Mouse (Mus musculus): Measurements from ENCODE around the gene Gpr31b. TPM values are rescaled to one million over a fixed set of nuclear protein-coding genes. Genes with fewer than 3 reads are reported as not detected.
"Not testable (repeated sequence)": the region's sequence is repeated elsewhere in the genome, so short reads cannot be mapped to it uniquely, and the experiment has no call there.

Gene Gpr31b
- total RNA-seq (2021), result not detected

DNA sequence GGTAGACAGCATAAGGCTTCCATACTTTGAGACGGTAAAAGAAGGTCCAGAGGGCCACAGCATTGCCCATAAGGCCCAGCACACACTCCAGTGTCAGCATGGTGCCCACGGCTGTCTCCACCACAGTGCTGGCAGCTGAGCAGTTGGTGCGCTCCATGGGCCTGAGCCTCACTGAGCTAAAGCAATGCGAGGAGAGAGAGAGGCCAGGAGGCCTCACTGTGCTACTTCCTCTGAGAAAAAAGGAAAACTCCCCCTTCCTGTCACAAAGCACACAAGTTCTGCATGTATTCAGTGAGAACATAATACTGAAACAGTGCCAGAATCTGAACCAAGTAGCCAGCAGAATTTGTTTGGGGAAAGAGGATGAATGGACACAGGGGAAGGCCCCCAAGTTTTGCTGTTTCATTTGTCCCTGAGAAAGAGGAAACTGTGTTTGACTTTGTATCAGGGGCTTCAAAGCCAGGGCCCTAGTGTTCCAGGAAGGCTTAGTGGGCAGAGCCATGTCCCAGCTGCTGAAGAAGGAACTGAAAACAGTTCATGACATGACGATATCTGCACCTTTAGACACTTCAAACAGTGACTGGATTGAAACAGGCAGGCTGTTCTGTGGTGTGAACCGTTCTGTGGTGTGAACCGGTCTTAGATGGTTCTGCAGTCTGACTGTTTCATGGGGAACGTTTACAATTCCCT lies at the start of gene Gpr31b:
Gpr31b (minus strand) TSS at position 173 of the 690 bp plus-strand sequence.
- DNase-seq (ENCODE audit: low spot score in 2 of 2), result not testable (repeated sequence)

DNA sequence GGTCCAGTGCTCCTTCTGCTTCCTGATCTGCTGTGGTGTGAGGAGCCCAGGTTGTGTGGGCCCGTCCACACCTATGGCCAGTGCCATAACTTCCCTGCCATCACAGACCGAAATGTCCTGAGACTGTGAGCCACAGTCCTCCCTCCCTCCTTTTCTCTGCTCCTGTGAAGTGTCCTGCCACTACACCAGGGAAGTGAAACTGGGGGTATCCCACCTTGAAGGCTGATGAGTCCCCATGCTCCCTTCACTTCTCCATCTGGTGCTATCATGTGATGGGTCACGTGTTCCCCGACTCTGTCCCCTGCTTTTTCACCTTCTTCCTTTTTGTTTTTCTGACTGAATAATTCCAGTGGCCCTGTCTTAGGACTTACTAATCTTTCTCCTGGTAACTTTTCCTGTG lies 40.9 kb upstream of the Gpr31b start:
- intact Hi-C loops (cut with DNase I); DNase-seq (ENCODE audit: low spot score in 2 of 2): not testable (repeated sequence)

More for the DNA sequence above, at the start of gene Gpr31b:
- intact Hi-C loops (cut with DNase I), result not testable (repeated sequence)

DNA sequence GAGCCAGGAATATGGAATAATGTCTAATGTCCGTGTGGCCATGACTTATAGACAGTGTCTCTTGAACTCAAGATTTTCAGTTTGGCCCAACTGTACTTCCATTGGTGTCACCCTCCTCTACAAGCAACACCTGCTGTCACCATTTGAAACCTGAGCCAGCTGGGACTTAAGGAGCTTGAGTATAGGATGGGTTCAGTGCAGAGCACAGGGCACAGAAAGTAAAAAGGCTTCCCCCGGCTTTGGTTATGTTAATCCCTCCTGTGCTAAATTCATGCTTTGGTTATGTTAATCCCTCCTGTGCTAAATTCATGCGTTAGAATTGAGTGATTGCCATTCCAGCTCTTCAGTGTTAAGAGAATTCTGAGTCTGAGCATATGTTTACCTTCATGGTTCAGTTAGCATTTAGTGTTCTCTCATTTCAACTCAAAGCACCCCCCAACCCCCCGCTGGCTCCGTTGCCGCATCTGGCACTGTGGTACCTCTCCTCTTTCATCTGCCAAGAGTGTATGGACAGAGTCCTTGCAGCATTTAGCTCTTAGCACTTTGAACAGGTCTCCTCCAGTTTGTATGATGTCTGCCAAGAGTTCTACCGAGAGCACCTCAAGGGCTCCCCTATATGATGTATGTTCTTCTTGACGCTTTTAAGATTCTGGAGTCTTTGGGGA lies 40.1 kb upstream of the Gpr31b start:
- DNase-seq (ENCODE audit: low spot score in 2 of 2); intact Hi-C loops (cut with DNase I): not testable (repeated sequence)

DNA sequence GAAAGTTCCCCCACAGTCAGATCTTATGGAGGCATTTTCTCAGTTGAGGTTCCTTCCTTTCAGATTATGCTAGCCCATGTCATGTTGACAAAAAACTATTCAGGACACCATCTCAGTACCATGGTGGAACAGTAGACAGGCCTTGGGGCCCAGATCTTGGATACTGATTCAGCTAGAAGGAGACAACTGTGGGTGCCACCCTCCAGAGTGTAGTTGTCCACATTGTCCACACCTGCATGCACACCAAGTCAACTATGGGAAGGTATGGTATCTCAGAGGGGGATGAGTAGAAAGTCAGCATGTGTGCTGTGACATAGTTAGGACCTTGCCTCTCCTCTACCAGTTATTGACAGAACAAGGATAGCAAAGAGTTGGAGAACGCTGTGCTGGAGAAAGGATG lies 39.4 kb upstream of the Gpr31b start:
- intact Hi-C loops (cut with DNase I), result not testable (repeated sequence)

DNA sequence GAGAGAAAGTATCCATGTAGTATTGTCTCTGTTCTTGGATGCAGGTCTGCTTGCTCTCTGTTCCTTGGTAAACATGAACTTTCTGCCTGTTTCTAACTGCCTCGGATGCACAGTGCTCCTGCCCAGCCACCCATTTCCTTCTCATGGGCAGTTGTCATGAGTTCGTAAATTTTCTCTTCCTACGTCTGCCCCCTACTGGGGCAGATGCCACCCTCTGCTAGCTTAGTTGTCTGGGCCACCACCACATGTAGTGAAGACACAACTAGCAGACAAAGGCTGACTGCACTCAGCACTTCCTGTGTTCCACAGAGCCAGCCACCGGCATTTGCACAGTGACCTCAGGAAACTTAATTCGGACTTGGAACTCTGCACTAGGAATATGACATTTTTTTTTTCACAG lies 17.1 kb upstream of the Gpr31b start:
- DNase-seq (ENCODE audit: low spot score in 2 of 2); intact Hi-C loops (cut with DNase I): not testable (repeated sequence)

More for the DNA sequence above, 39.4 kb upstream of the Gpr31b start:
- not testable (repeated sequence) for DNase-seq (ENCODE audit: low spot score in 2 of 2)

DNA sequence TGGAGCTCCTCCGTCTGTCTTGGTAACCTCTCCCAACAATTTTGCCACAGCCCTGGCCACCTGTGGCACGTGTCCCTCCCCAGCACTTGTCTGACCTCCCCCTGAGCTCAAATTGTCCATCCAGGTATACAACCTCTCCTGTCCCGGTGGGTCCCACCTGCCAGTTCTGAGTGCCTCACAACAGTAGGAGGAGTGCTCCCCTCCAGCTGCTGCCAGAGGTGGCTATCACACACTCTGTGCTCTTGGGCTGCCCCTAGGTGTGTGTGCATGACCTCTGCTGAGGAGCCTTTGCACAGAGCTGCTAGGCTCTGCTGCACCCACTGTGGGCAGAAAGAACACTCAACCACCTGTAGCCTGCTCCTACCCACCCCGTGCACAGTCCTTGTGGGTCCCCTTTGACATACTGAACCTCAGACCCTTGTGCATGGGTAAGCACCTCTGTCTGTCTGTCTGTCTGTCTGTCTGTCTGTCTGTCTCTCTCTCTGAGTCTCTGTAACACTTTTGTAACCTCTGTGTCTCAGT lies 15.8 kb upstream of the Gpr31b start:
- intact Hi-C loops (cut with DNase I); DNase-seq (ENCODE audit: low spot score in 2 of 2): not testable (repeated sequence)

DNA sequence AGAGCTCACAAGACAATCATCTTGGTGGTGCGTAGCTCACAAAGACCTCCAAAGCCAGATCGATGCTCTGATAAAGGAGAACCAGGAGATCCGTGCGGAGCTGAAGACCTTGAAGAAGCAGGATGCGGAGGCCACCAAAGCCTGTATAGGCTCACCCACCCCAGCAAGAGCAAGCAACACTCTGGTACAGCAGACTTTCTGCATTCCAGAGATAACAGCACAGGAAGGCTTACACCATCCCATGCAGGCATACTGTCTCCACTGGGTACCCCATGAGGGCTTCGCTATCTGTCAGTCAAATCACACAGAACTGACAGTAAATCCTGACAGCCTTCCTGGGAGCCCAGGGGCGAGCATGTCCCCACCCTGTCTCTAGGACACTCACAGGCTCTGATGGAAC lies 10.8 kb upstream of the Gpr31b start:
- intact Hi-C loops (cut with DNase I), result not testable (repeated sequence)

DNA sequence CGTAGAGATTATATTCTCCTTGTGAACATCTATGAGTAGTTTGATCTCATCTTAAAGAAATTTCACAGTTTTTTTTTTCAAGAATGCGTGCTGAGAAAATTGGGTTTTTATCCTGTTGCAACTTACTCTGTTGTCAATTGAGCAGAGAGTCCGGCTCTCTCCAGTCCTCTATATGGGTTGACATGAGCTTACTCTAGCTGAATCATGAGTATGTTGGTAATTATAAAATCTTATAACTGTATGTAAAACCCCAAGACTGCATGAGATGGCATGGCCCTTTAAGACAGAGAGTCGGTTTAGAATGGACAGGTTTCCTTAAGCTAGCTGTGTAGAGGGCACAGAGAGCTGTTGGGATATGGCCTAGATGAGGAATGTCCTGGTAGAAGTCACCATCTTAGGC lies 8.7 kb upstream of the Gpr31b start, which contains the start of gene Tcp10b:
Tcp10b (plus strand) TSS at position 301 of the 400 bp plus-strand sequence.
- DNase-seq (ENCODE audit: low spot score in 2 of 2), result not testable (repeated sequence)

More for the DNA sequence above, 10.8 kb upstream of the Gpr31b start:
- not testable (repeated sequence) for DNase-seq (ENCODE audit: low spot score in 2 of 2)

DNA sequence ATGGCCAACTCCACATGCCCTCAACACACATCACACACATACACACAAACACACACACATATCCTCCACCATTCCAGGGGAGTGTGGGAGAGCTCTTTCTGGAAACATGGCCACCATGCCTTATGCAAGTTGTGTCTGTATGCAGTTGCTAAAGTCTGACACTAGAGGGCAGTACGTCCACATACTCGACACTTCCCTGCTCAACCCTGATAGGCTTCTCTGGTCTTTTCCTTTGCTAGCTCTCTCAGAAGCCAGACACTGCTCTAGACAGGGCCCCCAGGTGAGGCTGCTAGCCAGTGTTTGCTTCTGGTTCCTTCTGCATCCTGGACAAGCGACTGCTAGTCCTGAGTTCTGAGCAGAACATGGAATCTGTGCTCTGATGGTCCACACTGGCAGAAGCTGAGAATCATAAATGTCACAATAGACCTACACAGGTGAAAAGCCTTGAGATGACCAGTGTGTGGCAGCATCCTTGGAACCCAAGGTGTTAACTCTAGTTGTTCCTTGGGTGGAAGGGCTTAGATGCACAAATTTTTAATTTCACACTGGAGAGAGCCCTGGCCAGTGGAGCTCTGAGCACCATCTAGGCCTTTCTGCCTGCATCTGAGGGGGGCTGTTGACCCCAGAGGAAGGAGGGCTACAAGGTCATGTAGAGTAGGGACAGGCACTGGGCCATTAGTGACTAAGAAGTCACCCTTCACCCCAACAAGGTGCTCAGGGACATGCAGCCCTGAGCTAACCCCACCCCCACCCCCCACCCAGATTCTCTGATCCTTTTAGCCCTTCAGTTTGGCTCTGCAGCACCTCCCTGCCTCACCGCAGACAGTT lies 8.0 kb downstream of the Gpr31b start:
- intact Hi-C loops (cut with DNase I), result not testable (repeated sequence)
- DNase-seq (ENCODE audit: low spot score in 2 of 2), result peak; percentile 42 to 57

More for the DNA sequence above, 8.7 kb upstream of the Gpr31b start, which contains the start of gene Tcp10b:
- intact Hi-C loops (cut with DNase I), result not testable (repeated sequence)

DNA sequence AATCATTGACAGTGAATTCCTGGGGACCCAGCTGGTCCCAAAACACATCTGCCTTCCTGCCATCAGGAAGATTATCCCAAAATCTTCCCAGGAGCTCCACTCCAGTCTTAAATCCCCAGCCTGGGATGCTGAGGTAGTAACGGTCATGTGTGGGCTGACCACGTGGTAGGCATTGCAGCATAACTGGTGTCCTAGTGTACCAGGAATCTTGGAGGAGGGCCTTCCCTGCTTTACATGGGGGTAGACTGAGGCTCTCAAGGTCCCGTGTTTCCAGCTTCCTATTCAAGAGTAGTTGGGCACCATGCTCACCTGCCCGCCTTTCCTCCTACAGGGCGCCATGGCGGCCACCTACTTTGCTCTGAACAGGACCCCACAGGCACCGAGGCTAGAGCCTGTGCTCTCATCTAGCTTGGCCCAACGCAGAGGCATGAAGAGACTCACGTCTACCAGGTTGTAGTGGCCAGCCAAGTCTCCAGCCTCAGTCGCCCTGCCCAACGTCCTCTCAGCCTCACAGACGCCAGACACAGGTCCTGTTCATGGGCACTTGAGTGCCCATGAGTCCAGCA lies 15.4 kb downstream of the Gpr31b start:
- intact Hi-C loops (cut with DNase I); DNase-seq (ENCODE audit: low spot score in 2 of 2): not testable (repeated sequence)

DNA sequence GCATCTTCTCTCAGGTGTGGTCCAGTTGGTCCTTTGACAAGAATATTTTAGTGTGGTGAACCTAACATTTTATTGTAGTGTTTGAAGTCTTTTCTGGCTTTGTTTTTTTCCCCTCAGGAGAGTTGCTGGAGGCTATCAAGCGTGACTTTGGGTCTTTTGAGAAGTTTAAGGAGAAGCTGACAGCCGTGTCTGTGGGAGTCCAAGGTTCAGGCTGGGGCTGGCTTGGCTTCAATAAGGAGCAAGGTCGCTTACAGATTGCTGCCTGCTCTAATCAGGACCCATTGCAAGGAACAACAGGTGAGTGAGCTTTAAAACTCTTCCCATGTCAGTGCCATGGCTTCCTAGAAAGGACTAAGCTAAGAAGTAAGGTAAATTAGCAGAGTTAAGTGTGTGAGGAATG lies 38.8 kb downstream of the Gpr31b start:
- no peak for DNase-seq (ENCODE audit: low spot score in 2 of 2)
- intact Hi-C loops (cut with DNase I), result no loop called here

DNA sequence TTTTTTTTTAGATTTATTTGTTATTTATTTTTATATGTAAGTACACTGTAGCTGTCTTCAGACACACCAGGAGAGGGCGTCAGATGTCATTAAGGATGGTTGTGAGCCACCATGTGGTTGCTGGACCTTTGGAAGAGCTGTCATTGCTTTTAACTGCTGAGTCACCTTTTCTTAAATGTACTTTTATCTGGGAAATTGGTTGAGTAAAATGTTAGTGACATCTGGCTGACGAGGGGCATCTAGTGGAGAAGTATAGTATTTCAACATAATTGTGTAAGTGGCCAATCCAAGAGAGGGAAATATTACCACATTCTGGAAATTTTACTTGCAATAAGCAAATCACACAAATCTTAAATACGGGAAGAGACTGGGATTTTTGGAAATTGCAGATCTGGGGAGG lies 42.2 kb downstream of the Gpr31b start:
- no peak for DNase-seq (ENCODE audit: low spot score in 2 of 2)
- intact Hi-C loops (cut with DNase I), result no loop called here

DNA sequence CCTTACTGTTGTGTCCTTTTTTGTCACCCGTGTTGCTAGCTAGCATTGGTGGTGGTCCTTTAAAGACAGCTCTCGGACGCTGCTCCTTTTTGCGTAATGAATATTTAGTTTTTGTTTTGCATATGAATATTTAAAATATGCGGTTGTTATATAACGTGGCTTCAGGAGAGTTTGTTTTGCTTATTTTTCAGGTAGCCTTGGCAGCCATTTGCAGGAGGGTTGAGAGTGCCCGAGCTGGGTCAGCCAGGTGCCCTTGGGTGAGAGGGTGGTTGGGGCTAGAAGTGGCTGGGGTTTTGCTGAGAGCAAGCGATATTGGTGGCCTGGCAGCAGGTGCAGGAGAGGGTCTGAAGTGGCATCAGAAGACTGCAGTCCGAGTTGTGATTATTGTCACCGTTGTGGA lies 43.6 kb downstream of the Gpr31b start:
- intact Hi-C loops (cut with DNase I), result no loop called here
- no peak for DNase-seq (ENCODE audit: low spot score in 2 of 2)

DNA sequence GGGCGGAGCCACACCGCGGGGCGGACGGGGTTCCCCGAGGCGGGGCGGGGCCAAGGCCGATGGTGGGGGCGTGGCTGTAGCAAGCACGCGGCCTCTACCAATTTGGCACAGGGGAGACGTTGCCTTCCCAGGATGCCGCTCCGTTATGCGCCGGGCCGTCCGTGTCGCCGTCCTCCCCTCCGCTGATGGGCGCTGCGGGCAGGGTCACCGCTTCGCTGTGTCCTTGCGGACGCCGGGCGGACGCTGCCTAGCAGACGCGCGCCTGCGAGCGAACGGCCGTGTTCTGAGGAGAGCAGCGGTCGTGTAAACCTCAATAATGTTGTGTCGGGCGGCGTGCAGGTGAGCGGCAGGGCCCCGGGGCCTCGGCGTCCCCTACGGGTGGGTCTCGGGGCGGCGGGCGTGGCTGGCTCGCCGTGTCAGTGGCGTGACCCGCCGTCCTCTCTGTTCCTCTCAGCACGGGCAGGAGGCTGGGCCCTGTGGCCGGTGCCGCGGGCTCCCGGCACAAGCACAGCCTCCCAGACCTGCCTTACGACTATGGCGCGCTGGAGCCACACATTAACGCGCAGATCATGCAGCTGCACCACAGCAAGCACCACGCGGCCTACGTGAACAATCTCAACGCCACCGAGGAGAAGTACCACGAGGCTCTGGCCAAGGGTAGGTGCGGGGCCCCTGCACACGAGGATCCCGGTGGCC lies 44.2 kb downstream of the Gpr31b start:
- intact Hi-C loops (cut with DNase I), result no loop called here
- DNase-seq (ENCODE audit: low spot score in 2 of 2), result peak; percentile 98

DNA sequence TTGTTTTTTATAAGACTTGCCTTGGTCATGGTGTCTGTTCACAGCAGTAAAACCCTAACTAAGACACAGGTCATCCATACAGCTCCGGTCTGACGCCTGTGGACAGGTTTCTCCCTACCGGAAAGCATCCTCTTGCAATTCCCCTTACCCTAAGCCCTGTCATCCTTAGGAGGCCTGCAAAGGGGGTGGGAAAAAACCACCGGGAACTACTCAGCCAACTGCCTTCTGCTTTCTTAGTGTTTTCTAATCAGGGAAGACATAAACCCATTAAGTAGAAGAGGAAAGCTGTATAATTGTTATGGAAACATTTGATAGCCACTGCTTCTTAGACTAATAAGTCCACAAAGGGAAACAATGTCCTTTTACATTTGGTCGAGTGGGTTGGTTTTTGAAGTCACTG lies 45.1 kb downstream of the Gpr31b start:
- DNase-seq (ENCODE audit: low spot score in 2 of 2), result no peak
- intact Hi-C loops (cut with DNase I), result no loop called here

DNA sequence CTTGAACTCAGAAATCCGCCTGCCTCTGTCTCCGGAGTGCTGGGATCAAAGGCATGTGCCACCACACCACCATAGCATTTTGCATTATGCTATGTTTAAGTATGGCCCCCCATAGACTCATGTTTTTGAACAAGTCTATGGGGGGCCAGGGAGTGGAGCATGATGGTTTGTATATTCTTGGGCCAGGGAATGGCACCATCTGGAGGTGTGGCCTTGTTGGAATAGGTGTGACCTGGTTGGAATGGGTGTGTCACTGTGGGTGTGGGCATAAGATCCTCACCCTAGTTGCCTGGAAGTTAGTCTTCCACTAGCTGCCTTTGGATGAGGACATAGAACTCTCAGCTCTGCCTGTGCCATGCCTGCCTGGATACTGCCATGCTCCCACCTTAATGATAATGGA lies 45.5 kb downstream of the Gpr31b start, which contains the start of gene Sod2:
Sod2 (plus strand) TSS at position 301 of the 400 bp plus-strand sequence.
- intact Hi-C loops (cut with DNase I); DNase-seq (ENCODE audit: low spot score in 2 of 2): not testable (repeated sequence)

DNA sequence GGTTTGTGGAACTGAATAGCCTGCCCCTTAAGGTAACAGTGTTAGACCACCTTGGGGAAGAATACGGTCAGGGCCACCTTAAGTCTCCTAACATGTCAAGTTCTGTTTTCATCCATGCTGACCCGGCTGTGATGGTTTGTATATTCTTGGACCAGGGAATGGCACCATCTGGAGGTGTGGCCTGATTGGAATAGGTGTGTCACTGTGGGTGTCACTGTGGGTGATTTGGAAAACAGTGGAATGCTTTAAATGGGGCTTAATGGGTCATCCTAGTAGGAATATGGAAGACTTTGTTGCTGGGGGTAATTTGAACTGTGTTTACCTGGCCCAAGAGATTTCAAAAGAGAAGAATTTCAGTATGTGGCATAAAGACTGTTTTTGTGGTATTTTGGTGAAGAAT lies 47.7 kb downstream of the Gpr31b start:
- DNase-seq (ENCODE audit: low spot score in 2 of 2); intact Hi-C loops (cut with DNase I): not testable (repeated sequence)

DNA sequence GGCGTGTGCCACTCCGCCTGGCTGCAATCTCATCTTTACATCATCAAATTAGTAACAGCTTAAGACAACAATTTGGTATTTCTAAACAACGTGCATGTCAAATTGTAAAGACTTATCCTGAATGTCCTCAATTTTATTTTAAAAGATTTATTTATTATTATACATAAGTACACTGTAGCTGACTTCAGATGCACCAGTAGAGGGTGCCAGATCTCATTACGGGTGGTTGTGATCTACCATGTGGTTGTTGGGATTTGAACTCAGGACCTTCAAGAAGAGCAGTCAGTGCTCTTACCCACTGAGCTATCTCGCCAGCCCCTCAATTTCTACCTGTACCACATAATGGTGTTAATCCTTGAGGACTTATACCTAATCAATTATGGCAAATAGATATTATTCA lies 49.9 kb downstream of the Gpr31b start:
- intact Hi-C loops (cut with DNase I); DNase-seq (ENCODE audit: low spot score in 2 of 2): not testable (repeated sequence)

All from left cerebral cortex, postnatal 36 days (tissue).